Mouse (Mus musculus) CH12.LX (cell line): ENCODE results near the gene Ppil6. TPM values are rescaled to one million over a fixed set of nuclear protein-coding genes. Genes with fewer than 3 reads are reported as not detected.

ENCODE experiments used
- DNase-seq: peaks from one replicate; pipeline ENCODE4 v3.0.0-alpha.2; 2013; ENCODE audit errors: extremely low read depth
- H3K27ac ChIP-seq: 2 replicates; pipeline ENCODE4 v1.5.1; 2012; ENCODE audit warnings: low read depth, mild to moderate bottlenecking, control low read depth, moderate library complexity; ENCODE audit not compliant: insufficient read depth
- H3K27me3 ChIP-seq: replicated peaks from 2 replicates; pipeline ENCODE3; 2012; ENCODE audit warnings: inconsistent platforms
- H3K36me3 ChIP-seq, 2 experiments: replicated peaks in 1 of 2; 2 replicates each; pipeline versions ENCODE3 to v1.6.1; 2012; ENCODE audit warnings: inconsistent platforms in 1 of 2, low read length in 1 of 2, mild to moderate bottlenecking in 1 of 2, mixed read lengths in 1 of 2, moderate library complexity in 1 of 2; ENCODE audit not compliant: control insufficient read depth in 1 of 2, insufficient read depth in 1 of 2
- H3K4me1 ChIP-seq, 2 experiments: 2 replicates each; pipeline ENCODE4 v1.6.1; 2012; ENCODE audit warnings: inconsistent platforms in 1 of 2, moderate library complexity in 1 of 2; ENCODE audit not compliant: insufficient read depth in 2 of 2, control insufficient read depth in 1 of 2
- H3K4me2 ChIP-seq: 2 replicates; pipeline ENCODE4 v1.6.1; 2012; ENCODE audit warnings: low read depth, mild to moderate bottlenecking, control low read depth; ENCODE audit not compliant: poor library complexity, insufficient read depth, severe bottlenecking
- H3K4me3 ChIP-seq, 3 experiments: fragments of 150-350 bp in 1 of 3; sonication (generic) in 1 of 3; replicated peaks in 1 of 3; 2 replicates each; pipeline versions ENCODE3 to v1.5.1; 2011 to 2012; ENCODE audit warnings: low read depth in 2 of 3, low read length in 2 of 3, mild to moderate bottlenecking in 2 of 3, moderate library complexity in 2 of 3, control low read depth in 1 of 3, improper control_type of control experiment in 1 of 3, inconsistent platforms in 1 of 3, mixed read lengths in 1 of 3; ENCODE audit not compliant: poor library complexity in 1 of 3
- H3K79me2 ChIP-seq: replicated peaks from 2 replicates; pipeline ENCODE4 v1.6.1; 2012; ENCODE audit warnings: mild to moderate bottlenecking, moderate library complexity; ENCODE audit not compliant: control insufficient read depth, poor library complexity, insufficient read depth, severe bottlenecking; ENCODE audit errors: extremely low read depth
- H3K9ac ChIP-seq: 2 replicates; pipeline ENCODE4 v1.6.1; 2012; ENCODE audit warnings: low read depth, mild to moderate bottlenecking, control low read depth, moderate library complexity; ENCODE audit not compliant: insufficient read depth
- H3K9me3 ChIP-seq: replicated peaks from 2 replicates; pipeline ENCODE3; 2012; ENCODE audit warnings: low read length, inconsistent platforms, mixed read lengths
- BHLHE40 ChIP-seq: IDR thresholded peaks from 2 replicates; pipeline ENCODE4 v1.6.1; 2011; ENCODE audit warnings: mild to moderate bottlenecking, low read depth, low read length, improper control_type of control experiment
- CHD2 ChIP-seq: IDR thresholded peaks from 2 replicates; pipeline ENCODE4 v1.6.1; 2011; ENCODE audit warnings: low read length, improper control_type of control experiment
- ELF1 ChIP-seq: IDR thresholded peaks from 2 replicates; pipeline ENCODE4 v1.6.1; 2014; ENCODE audit warnings: low read depth, mild to moderate bottlenecking, inconsistent platforms, low read length, improper control_type of control experiment
- JUN ChIP-seq: IDR thresholded peaks from 2 replicates; pipeline ENCODE4 v1.6.1; 2011; ENCODE audit warnings: low read depth, mild to moderate bottlenecking, low read length, improper control_type of control experiment, moderate library complexity; ENCODE audit not compliant: insufficient read depth
- KAT2A ChIP-seq: IDR thresholded peaks from 2 replicates; pipeline ENCODE4 v1.6.1; 2012; ENCODE audit warnings: low read length, improper control_type of control experiment, inconsistent platforms; ENCODE audit not compliant: insufficient replicate concordance
- MAFK ChIP-seq: IDR thresholded peaks from 2 replicates; pipeline ENCODE4 v1.6.1; 2011; ENCODE audit warnings: low read length, improper control_type of control experiment; ENCODE audit not compliant: insufficient replicate concordance
- MEF2A ChIP-seq: IDR thresholded peaks from 2 replicates; pipeline ENCODE4 v1.6.1; 2014; ENCODE audit warnings: low read depth, mild to moderate bottlenecking, inconsistent platforms, low read length, improper control_type of control experiment, borderline replicate concordance
- POLR2A ChIP-seq: IDR thresholded peaks from 2 replicates; pipeline ENCODE4 v1.6.1; 2011; ENCODE audit warnings: low read depth, mild to moderate bottlenecking, improper control_type of control experiment, low read length
- RAD21 ChIP-seq: IDR thresholded peaks from 2 replicates; pipeline ENCODE4 v1.6.1; 2011; ENCODE audit warnings: low read depth, mild to moderate bottlenecking, low read length, improper control_type of control experiment, moderate library complexity
- RCOR1 ChIP-seq: conservative IDR thresholded peaks from 2 replicates; pipeline ENCODE4 v1.6.1; 2012; ENCODE audit warnings: low read depth, mild to moderate bottlenecking, inconsistent platforms, low read length, improper control_type of control experiment
- SIN3A ChIP-seq: IDR thresholded peaks from 2 replicates; pipeline ENCODE4 v1.6.1; 2012; ENCODE audit warnings: low read length, improper control_type of control experiment, inconsistent platforms
- TCF12 ChIP-seq: IDR thresholded peaks from 2 replicates; pipeline ENCODE4 v1.6.1; 2014; ENCODE audit warnings: low read depth, mild to moderate bottlenecking, inconsistent platforms, low read length, improper control_type of control experiment
- UBTF ChIP-seq: IDR thresholded peaks from 2 replicates; pipeline ENCODE4 v1.6.1; 2012; ENCODE audit warnings: low read depth, mild to moderate bottlenecking, inconsistent platforms, low read length, improper control_type of control experiment, moderate library complexity
- USF1 ChIP-seq: IDR thresholded peaks from 2 replicates; pipeline ENCODE4 v1.6.1; 2014; ENCODE audit warnings: low read depth, mild to moderate bottlenecking, inconsistent platforms, low read length, improper control_type of control experiment
- ZKSCAN1 ChIP-seq: IDR thresholded peaks from 2 replicates; pipeline ENCODE4 v1.6.1; 2012; ENCODE audit warnings: low read depth, inconsistent platforms, low read length, improper control_type of control experiment, borderline replicate concordance
- dilution Hi-C: fragments of 300-500 bp; cut with MboI; formaldehyde crosslinking; loops from 2 replicates; pipeline ENCODE4 v1.14.3; 2020; ENCODE audit warnings: low sequenced_read_pairs; ENCODE audit not compliant: extremely low pct_unique_long_range_greater_than_20kb, extremely low pct_ligation_motif_present
- in situ Hi-C: fragments of 300-500 bp; cut with MboI; formaldehyde crosslinking; loops from 3 replicates; pipeline ENCODE4 v1.14.3; 2019; ENCODE audit warnings: low sequenced_read_pairs, low pct_ligation_motif_present, low pct_unique_long_range_greater_than_20kb, mixed read lengths
- polyA plus RNA-seq: library from polyadenylated mRNA; unstranded; fragments of >175 nt; gene quantifications from 2 replicates; pipeline ENCODE4 v1.2.1, GENCODE M21; 2012; ENCODE audit warnings: low read depth; ENCODE audit not compliant: insufficient read length
- total RNA-seq, 2 experiments: library from RNA; depleted of rRNA; stranded (reverse); fragments of 300-350 nt in 1 of 2; fragments of >200 nt in 1 of 2; gene quantifications; 2 replicates each; pipeline ENCODE4 v1.2.3; 2012 to 2014

The Ppil6 gene
- total and polyA plus RNA-seq, 3 experiments, result not detected

GRCm38 (mm10) chr10:41464401-41464955 is 25.8 kb upstream of the Ppil6 start:
- Histone ChIP-seq H3K9me3 (no peaks in the 10 kb centered on the region), H3K4me2 (no peak overlapping the region), H3K36me3 (peaks cover 28 to 69% of the 10 kb centered on the region in 2 experiments), H3K4me3 (no peak overlapping the region), H3K4me1 (peaks cover 0 to 9% of the 10 kb centered on the region in 2 experiments; a peak in 2 of 4 replicates), H3K27me3 (no peaks in the 10 kb centered on the region), H3K79me2 (no peaks in the 10 kb centered on the region), H3K27ac (no peak overlapping the region), H3K9ac (no peak overlapping the region)
- TF ChIP-seq KAT2A (no peak), JUN (no peak), ZKSCAN1 (no peak), MEF2A (no peak), MAFK (no peak), RAD21 (no peak), SIN3A (no peak)
- DNase-seq, result no peak
- in situ Hi-C loops (no loop called here), dilution Hi-C loops (no loop called here)

GRCm38 (mm10) chr10:41467325-41467724 is 22.9 kb upstream of the Ppil6 start:
- Histone ChIP-seq H3K4me3 (no peak overlapping the region), H3K27ac (no peak overlapping the region), H3K27me3 (no peaks in the 10 kb centered on the region), H3K4me1 (peaks cover 6 to 18% of the 10 kb centered on the region in 2 experiments), H3K9me3 (no peaks in the 10 kb centered on the region), H3K79me2 (no peaks in the 10 kb centered on the region), H3K36me3 (peaks cover 13 to 41% of the 10 kb centered on the region in 2 experiments), H3K9ac (no peak overlapping the region), H3K4me2 (no peak overlapping the region)
- DNase-seq, result no peak
- TF ChIP-seq BHLHE40, result no peak
- TF ChIP-seq RAD21, result no peak
- no peak for TF ChIP-seq ELF1
- no peak for TF ChIP-seq CHD2
- no peak for TF ChIP-seq RCOR1
- no peak for TF ChIP-seq TCF12
- TF ChIP-seq UBTF, result no peak
- TF ChIP-seq USF1, result no peak
- TF ChIP-seq POLR2A, result no peak
- dilution Hi-C loops (no loop called here), in situ Hi-C loops (no loop called here)
